Mouse (Mus musculus) megakaryocyte, adult 5-6 weeks (primary cell): ENCODE results near the gene Mtln. TPM values are rescaled to one million over a fixed set of nuclear protein-coding genes. Genes with fewer than 3 reads are reported as not detected.

Experiments
- ATAC-seq: 2 replicates; pipeline ENCODE4 v1.8.0; 2016; ENCODE audit warnings: mild to moderate bottlenecking, inconsistent platforms; ENCODE audit not compliant: poor library complexity, severe bottlenecking
- total RNA-seq, 2 experiments: library from RNA; stranded (forward) in 1 of 2; stranded (reverse) in 1 of 2; fragments of 153-499, 151-499 nt in 1 of 2; fragments of 221-1000, 200-1000 nt in 1 of 2; gene quantifications; 2 replicates each; pipeline versions ENCODE4 v1.2.3 to v1.2.4; 2015 to 2017

Gene Mtln
- total RNA-seq (2015), result 8.0 and 9.0 TPM in 2 replicates
- 11.8 and 28.5 TPM in 2 replicates for total RNA-seq (2017)

- peak; percentile 91 for ATAC-seq
Observed at GRCm38 (mm10) chr2:127791919-127792603, at the start of gene Mtln. Mtln (minus strand) TSS chr2:127792488.

GRCm38 (mm10) chr2:127841402-127841801 is 49.1 kb upstream of the Mtln start:
- no peak for ATAC-seq

GRCm38 (mm10) chr2:127839425-127839824 is 47.1 kb upstream of the Mtln start:
- no peak for ATAC-seq

GRCm38 (mm10) chr2:127838576-127838975 is 46.3 kb upstream of the Mtln start, which contains the start of gene Acoxl:
Acoxl (plus strand) TSS chr2:127838876.
- ATAC-seq, result no peak

GRCm38 (mm10) chr2:127832833-127833190 is 40.5 kb upstream of the Mtln start:
- ATAC-seq, result 0 out of 2 replicates have a peak, but pooled peaks have one; percentile 34

- peak; percentile 53 for ATAC-seq
Observed at GRCm38 (mm10) chr2:127832103-127832832, 40.0 kb upstream of the Mtln start.

- peak; percentile 99 for ATAC-seq
Observed at GRCm38 (mm10) chr2:127831401-127832102, 39.3 kb upstream of the Mtln start, which contains the start of gene Bub1. Bub1 (minus strand) TSS chr2:127831865.

- no peak for ATAC-seq
Observed at GRCm38 (mm10) chr2:127789651-127790270, 2.5 kb downstream of the Mtln start.

- ATAC-seq, result no peak
Observed at GRCm38 (mm10) chr2:127789138-127789537, 3.1 kb downstream of the Mtln start.

- ATAC-seq, result peak; percentile 89
Observed at GRCm38 (mm10) chr2:127788440-127789116, 3.7 kb downstream of the Mtln start, which contains the start of gene Nphp1. Nphp1 (minus strand) TSS chr2:127788897.

GRCm38 (mm10) chr2:127787226-127787625 is 5.1 kb downstream of the Mtln start:
- ATAC-seq, result no peak

GRCm38 (mm10) chr2:127778451-127778850 is 13.8 kb downstream of the Mtln start:
- no peak for ATAC-seq

GRCm38 (mm10) chr2:127775013-127775412 is 17.3 kb downstream of the Mtln start:
- ATAC-seq, result no peak

- ATAC-seq, result no peak
Observed at GRCm38 (mm10) chr2:127774578-127774941, 17.7 kb downstream of the Mtln start.

GRCm38 (mm10) chr2:127773938-127774577 is 18.2 kb downstream of the Mtln start:
- no peak for ATAC-seq

GRCm38 (mm10) chr2:127761587-127761986 is 30.7 kb downstream of the Mtln start:
- no peak for ATAC-seq

- ATAC-seq, result peak; percentile 52
Observed at GRCm38 (mm10) chr2:127760429-127761000, 31.8 kb downstream of the Mtln start.

- peak; percentile 54; the same call in 1 of the 2 replicates for ATAC-seq
Observed at GRCm38 (mm10) chr2:127760014-127760413, 32.3 kb downstream of the Mtln start.

GRCm38 (mm10) chr2:127759157-127759880 is 33.0 kb downstream of the Mtln start:
- no peak for ATAC-seq
